16 mouse cellular contexts compared by ENCODE assay signal in the genomic region with DNA sequence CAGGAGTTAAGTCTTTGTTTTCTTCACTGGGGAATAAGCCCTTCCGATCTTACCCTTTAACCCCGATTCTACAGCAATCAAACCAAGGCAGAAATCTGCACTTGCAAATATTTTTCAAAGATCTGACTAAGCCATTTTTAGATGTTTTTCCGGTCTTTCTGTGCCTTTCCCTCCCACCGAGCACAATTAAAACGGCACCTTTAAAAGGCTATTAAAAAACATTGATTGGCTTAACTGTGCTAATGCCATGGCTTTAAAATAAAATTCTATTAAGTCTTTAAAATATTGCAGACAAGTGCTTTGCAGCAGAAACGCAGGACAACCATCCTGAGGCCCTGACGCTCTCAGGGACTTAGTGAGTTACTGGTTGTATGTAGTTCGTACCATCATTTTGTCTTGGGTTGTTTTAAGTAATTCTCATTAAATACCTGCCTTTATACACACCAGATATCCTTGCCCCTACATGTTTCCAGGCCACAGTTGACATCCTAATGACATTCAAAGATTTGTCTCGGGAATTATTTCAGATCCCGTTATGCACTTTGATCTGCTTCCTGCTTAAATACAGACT.
"Had no signal": no experiment of that assay in that cellular context is flagged by ENCODE, and none has a peak within 500 bp of the region (broad histone marks: within the 10 kb centered on the region; RNA-seq: fewer than 3 reads in every experiment).

No protein-coding gene starts in this region.

- H3K27ac ChIP-seq: kidney, postnatal 0 days; layer of hippocampus, adult 2 months; liver, embryonic 13.5 days; stomach, embryonic 15.5 days had no signal

- H3K4me2 ChIP-seq: liver, embryonic 13.5 days; midbrain, embryonic 15.5 days; stomach, embryonic 15.5 days had no signal

- H3K9me3 ChIP-seq: liver, embryonic 13.5 days; midbrain, embryonic 15.5 days; stomach, embryonic 15.5 days had no signal

- H3K36me3 ChIP-seq: liver, embryonic 13.5 days; midbrain, embryonic 15.5 days; stomach, embryonic 15.5 days had no signal

- H3K4me1 ChIP-seq: liver, embryonic 13.5 days; stomach, embryonic 15.5 days had no signal

- H3K27me3 ChIP-seq: liver, embryonic 13.5 days; midbrain, embryonic 15.5 days; stomach, embryonic 15.5 days had no signal

- ATAC-seq: intestine, postnatal 0 days; midbrain, embryonic 15.5 days had no signal

- H3K4me3 ChIP-seq: layer of hippocampus, adult 2 months; liver, embryonic 13.5 days; midbrain, embryonic 15.5 days; stomach, embryonic 15.5 days had no signal

- H3K9ac ChIP-seq: liver, embryonic 13.5 days; midbrain, embryonic 15.5 days; stomach, embryonic 15.5 days had no signal

- DNase-seq: kidney, adult 2 months; kidney, postnatal 25 days; layer of hippocampus, adult 9-11 months; liver, embryonic 13.5 days; lung, adult 2 months; lung, postnatal 14 days; lung, postnatal 4 days; retina, postnatal 1 day; right cerebral cortex, postnatal 25 days; spleen, adult 18-20 months; thymus, postnatal 36 days had no signal
